Mouse (Mus musculus) liver, postnatal 0 days (tissue): ENCODE data around the gene Zfp37. TPM values are rescaled to one million over a fixed set of nuclear protein-coding genes. Genes with fewer than 3 reads are reported as not detected.

ENCODE experiments used
- ATAC-seq: fragments of 200-750 bp; cut with Nextera tagmentation; 2 replicates; pipeline ENCODE4 v1.8.0; 2017; ENCODE audit warnings: mild to moderate bottlenecking, moderate library complexity
- DNase-seq: peaks from one replicate; pipeline ENCODE4 v3.0.0-alpha.2; 2016
- H3K27ac ChIP-seq: fragments of 300-500 bp; sonication (generic); 2 replicates; pipeline ENCODE4 v1.5.1; 2014; ENCODE audit warnings: antibody characterized with exemption, moderate library complexity, mild to moderate bottlenecking, low read depth
- H3K27me3 ChIP-seq: fragments of 300-500 bp; sonication (generic); 2 replicates; pipeline ENCODE4 v1.6.1; 2014; ENCODE audit warnings: low read length, control low read depth, mixed read lengths; ENCODE audit not compliant: insufficient read depth
- H3K36me3 ChIP-seq: fragments of 300-500 bp; sonication (generic); replicated peaks from 2 replicates; pipeline ENCODE4 v1.6.1; 2014; ENCODE audit warnings: mild to moderate bottlenecking, control low read depth, low read length, moderate library complexity, mixed read lengths; ENCODE audit not compliant: insufficient read depth
- H3K4me1 ChIP-seq: fragments of 300-500 bp; sonication (generic); 2 replicates; pipeline ENCODE4 v1.6.1; 2014; ENCODE audit warnings: antibody characterized with exemption, mild to moderate bottlenecking, control low read depth; ENCODE audit not compliant: insufficient read depth
- H3K4me2 ChIP-seq: fragments of 300-500 bp; sonication (generic); 2 replicates; pipeline ENCODE4 v1.6.1; 2014; ENCODE audit warnings: low read depth, mild to moderate bottlenecking, low read length, moderate library complexity, mixed read lengths
- H3K4me3 ChIP-seq: fragments of 300-500 bp; sonication (generic); 2 replicates; pipeline ENCODE4 v1.5.1; 2014; ENCODE audit warnings: low read depth, low read length
- H3K9ac ChIP-seq: fragments of 300-500 bp; sonication (generic); replicated peaks from 2 replicates; pipeline ENCODE4 v1.6.1; 2014; ENCODE audit warnings: mild to moderate bottlenecking, moderate library complexity
- H3K9me3 ChIP-seq: fragments of 300-500 bp; sonication (generic); 2 replicates; pipeline ENCODE4 v1.6.1; 2016; ENCODE audit warnings: mild to moderate bottlenecking, control low read depth, low read length, mixed read lengths
- CTCF ChIP-seq: sonication (generic); IDR thresholded peaks from 2 replicates; pipeline ENCODE4 v1.5.1; 2016; ENCODE audit warnings: antibody characterized with exemption, low read depth
- EP300 ChIP-seq: IDR thresholded peaks from 2 replicates; pipeline ENCODE4 v1.6.1; 2016; ENCODE audit warnings: antibody characterized with exemption, low read depth, mild to moderate bottlenecking
- WGBS: fragments of 180-500 bp; shearing (Covaris S2); extraction: QIAGEN DNeasy Blood & Tissue Kit; methylation state at CpG from one replicate; pipeline ENCODE4 v1.1.7; 2014; ENCODE audit not compliant: insufficient replicate concordance; 5-methylcytosine and 5-hydroxymethylcytosine counted together
- polyA plus RNA-seq: library from polyadenylated mRNA; unstranded; fragments of >200 nt; fragmentation: Nextera tagmentation; extraction: Ambion mirVana; gene quantifications from 2 replicates; pipeline ENCODE4 v1.2.1, GENCODE M21; 2015

The Zfp37 gene
- polyA plus RNA-seq, 1 experiment from 2014 or later: 0.25 TPM

- no peak for DNase-seq
- ATAC-seq: no peak
- Histone ChIP-seq H3K9me3 (no peaks in the 10 kb centered on the region), H3K9ac (no peak overlapping the region), H3K4me3 (no peak overlapping the region), H3K4me2 (no peak overlapping the region), H3K4me1 (no peaks in the 10 kb centered on the region), H3K27me3 (no peaks in the 10 kb centered on the region), H3K27ac (no peak overlapping the region), H3K36me3 (no peaks in the 10 kb centered on the region)
- WGBS: 80% methylated on average over 7 of the region's 7 CpGs
- TF ChIP-seq EP300 (no peak), CTCF (peak; percentile 47)
These were observed 1.4 kb downstream of the Zfp37 start for GRCm38 (mm10) chr4:62229448-62229847.

GRCm38 (mm10) chr4:62228391-62228790 lies 2.5 kb downstream of the Zfp37 start:
- 31% methylated on average over 10 of the region's 10 CpGs for WGBS
- TF ChIP-seq CTCF (peak; percentile 62), EP300 (no peak)

DNA sequence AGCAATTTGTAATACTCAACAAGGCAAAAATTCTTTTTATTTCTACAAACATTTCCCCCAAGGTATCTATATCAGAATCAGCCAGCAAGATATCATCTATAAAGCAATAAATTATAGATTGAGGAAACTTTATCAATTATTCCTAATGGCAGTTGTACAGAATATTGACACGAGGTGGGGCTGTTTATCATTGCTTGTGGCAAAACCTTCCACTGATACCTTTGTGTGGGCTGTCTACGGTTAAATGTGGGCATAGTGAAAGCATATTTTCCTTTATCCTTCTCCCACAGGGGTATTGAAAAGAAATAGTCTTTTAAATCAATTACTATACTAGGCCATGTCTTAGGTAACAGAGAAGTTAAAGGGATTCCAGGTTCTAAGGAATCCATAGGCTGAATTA lies 17.4 kb downstream of the Zfp37 start:
- Histone ChIP-seq H3K36me3 (no peaks in the 10 kb centered on the region), H3K27ac (no peak overlapping the region), H3K4me2 (no peak overlapping the region), H3K4me3 (no peak overlapping the region), H3K4me1 (no peaks in the 10 kb centered on the region), H3K9ac (no peak overlapping the region), H3K27me3 (no peaks in the 10 kb centered on the region), H3K9me3 (no peaks in the 10 kb centered on the region)
- ATAC-seq: no peak
- TF ChIP-seq CTCF (no peak), EP300 (no peak)
- DNase-seq: no peak
- WGBS: 61% methylated on average over 2 of the region's 2 CpGs

More at GRCm38 (mm10) chr4:62228391-62228790, 2.5 kb downstream of the Zfp37 start:
- no peaks in the 10 kb centered on the region for H3K9me3 ChIP-seq
- no peaks in the 10 kb centered on the region for H3K36me3 ChIP-seq
- ATAC-seq (no peak), DNase-seq (peak; percentile 42)
- H3K4me3 ChIP-seq: no peak overlapping the region
- H3K4me1 ChIP-seq: no peaks in the 10 kb centered on the region
- H3K27me3 ChIP-seq: no peaks in the 10 kb centered on the region
- no peak overlapping the region for H3K4me2 ChIP-seq
- H3K9ac ChIP-seq: no peak overlapping the region
- H3K27ac ChIP-seq: no peak overlapping the region

DNA sequence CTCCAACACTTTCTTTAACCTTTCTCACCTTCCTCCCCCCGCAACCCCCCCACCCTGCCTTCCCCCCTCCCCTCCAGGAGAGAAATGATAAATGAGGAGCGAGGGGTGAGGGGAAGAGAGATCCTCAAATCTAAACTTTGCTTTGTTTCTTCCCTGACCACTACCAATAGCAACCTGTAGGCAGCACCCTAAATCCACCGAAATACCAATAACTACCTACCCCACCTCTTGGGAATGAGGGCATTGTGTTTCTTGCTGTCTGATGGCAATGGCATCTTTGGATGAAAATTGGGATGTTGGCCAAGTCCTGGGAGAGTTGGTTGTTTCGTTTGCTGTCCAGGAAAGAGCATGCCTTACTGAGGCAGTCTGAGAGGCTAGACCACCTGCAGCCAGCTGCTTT lies 20.8 kb downstream of the Zfp37 start:
- Histone ChIP-seq H3K27ac (no peak overlapping the region), H3K9ac (no peak overlapping the region), H3K4me3 (no peak overlapping the region), H3K4me2 (no peak overlapping the region), H3K4me1 (no peaks in the 10 kb centered on the region), H3K36me3 (no peaks in the 10 kb centered on the region), H3K27me3 (no peaks in the 10 kb centered on the region), H3K9me3 (no peaks in the 10 kb centered on the region)
- WGBS: 37% methylated on average over 4 of the region's 4 CpGs
- ATAC-seq: no peak
- TF ChIP-seq CTCF: 0 out of 2 replicates have a peak, but pooled peaks have one; percentile 25
- TF ChIP-seq EP300: no peak
- no peak for DNase-seq

DNA sequence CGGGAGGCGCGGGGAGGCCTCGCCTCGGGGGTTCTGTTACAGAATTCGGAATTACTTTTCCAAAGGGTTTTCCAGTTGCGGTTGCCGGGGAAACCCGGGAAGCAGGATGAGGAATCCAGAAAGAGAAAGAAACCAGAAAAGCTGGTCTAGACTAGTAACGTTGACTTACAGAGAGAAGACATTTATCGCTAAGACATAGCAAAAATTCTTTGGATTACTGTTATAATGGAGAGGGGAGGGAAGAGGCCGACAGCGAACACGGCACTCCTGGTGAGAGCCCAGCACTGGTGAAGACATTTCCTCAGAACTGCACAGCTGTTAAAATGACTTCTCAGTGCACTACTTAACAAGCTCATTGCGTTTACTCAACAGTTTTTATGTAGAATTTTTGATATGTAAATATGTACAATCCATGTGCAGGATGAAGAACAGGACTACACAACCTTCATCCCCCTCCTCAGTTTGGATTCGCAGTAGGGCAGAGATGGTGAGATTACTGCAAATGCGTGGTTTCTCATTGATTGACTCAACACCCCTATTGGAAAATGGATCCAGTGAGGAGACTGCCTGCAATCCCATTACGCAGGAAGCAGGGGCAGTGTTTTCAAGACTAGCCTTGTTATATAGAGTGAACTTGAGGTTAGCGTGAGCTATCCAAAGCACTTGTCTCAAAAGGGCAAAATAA lies 22.0 kb downstream of the Zfp37 start:
- 8% methylated on average over 19 of the region's 19 CpGs for WGBS
- ATAC-seq: peak; percentile 26
- peak overlapping the region; percentile 68 for H3K9ac ChIP-seq

DNA sequence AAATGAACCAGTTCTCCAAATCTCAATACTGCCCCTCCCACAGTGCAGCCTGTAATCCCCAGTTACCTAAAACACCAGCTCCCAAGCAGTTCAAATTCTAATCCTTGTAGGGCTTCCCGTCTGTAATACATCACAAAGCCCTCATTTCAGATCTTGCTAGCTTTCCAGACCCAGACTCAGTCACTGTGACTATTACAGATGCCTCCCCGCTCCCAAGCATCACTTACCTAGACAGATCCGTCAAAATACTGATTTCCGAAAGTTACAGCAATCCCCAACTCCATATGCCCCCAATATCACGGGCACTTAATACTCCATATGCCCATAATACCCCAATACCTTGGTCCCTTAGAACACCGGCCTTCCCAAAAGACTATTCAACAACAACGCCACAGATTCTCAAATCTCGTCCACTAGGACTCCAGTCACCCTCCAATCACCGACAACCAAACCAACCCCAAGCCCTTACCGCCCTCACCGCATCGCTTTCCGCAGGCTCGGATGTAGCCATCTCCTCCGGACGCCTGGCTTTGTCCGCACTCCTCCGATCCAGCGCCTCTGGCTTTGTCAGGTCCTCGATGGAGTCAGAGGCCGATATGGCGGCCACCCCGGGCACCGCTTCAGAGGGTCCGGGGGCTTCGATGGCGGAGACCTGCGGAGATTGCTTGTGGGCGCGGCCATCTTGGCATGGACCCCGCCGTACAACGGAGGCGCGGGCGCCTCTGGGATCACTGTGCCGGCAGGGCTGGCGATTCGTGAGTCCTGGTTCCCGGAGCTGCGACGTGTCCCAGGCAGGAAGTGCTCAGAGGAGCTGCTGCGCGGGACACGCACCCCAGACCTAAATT lies 22.8 kb downstream of the Zfp37 start:
- H3K4me2 ChIP-seq: peak overlapping the region; percentile 69
- peak overlapping the region; percentile 84 for H3K27ac ChIP-seq
- H3K9me3 ChIP-seq: no peaks in the 10 kb centered on the region
- DNase-seq: peak; percentile 78
- 3% methylated on average over 45 of the region's 45 CpGs for WGBS
- H3K9ac ChIP-seq: peak overlapping the region; percentile 68
- no peaks in the 10 kb centered on the region for H3K4me1 ChIP-seq
- no peaks in the 10 kb centered on the region for H3K27me3 ChIP-seq
- ATAC-seq: peak; percentile 93
- H3K4me3 ChIP-seq: peak overlapping the region; percentile 58
- TF ChIP-seq CTCF (no peak), EP300 (no peak)
- 0 out of 2 replicates have a peak, but pooled peaks cover 3% of the 10 kb centered on the region for H3K36me3 ChIP-seq

More for the DNA sequence above, 22.0 kb downstream of the Zfp37 start:
- Histone ChIP-seq H3K9me3 (no peaks in the 10 kb centered on the region), H3K4me3 (peak overlapping the region; percentile 58), H3K4me1 (no peaks in the 10 kb centered on the region), H3K36me3 (0 out of 2 replicates have a peak, but pooled peaks cover under 1% of the 10 kb centered on the region), H3K4me2 (peak overlapping the region; percentile 69), H3K27ac (peak overlapping the region; percentile 84), H3K27me3 (no peaks in the 10 kb centered on the region)
- DNase-seq: no peak
- TF ChIP-seq EP300: no peak
- no peak for TF ChIP-seq CTCF
